Mouse (Mus musculus): ENCODE data around the gene Cfap298. TPM values are rescaled to one million over a fixed set of nuclear protein-coding genes. Genes with fewer than 3 reads are reported as not detected.

Gene Cfap298
- polyA plus RNA-seq, 1 experiment = 21.3 TPM

- DNase-seq (ENCODE audit: low spot score) = no peak
These were observed 23.1 kb downstream of the Cfap298 start for GRCm38 (mm10) chr16:90911766-90912165.

- no peak for DNase-seq (ENCODE audit: low spot score)
These were observed 23.9 kb downstream of the Cfap298 start for GRCm38 (mm10) chr16:90910855-90911533.

GRCm38 (mm10) chr16:90907250-90907649 lies 27.7 kb downstream of the Cfap298 start:
- no peak for DNase-seq (ENCODE audit: low spot score)

GRCm38 (mm10) chr16:90903300-90903699 lies 31.6 kb downstream of the Cfap298 start:
- no peak for DNase-seq (ENCODE audit: low spot score)

- DNase-seq (ENCODE audit: low spot score) = no peak
These were observed 33.5 kb downstream of the Cfap298 start for GRCm38 (mm10) chr16:90901364-90901763.

- no peak for DNase-seq (ENCODE audit: low spot score)
These were observed 35.4 kb downstream of the Cfap298 start for GRCm38 (mm10) chr16:90899498-90899897.

- DNase-seq (ENCODE audit: low spot score) = no peak
These were observed 37.3 kb downstream of the Cfap298 start for GRCm38 (mm10) chr16:90897651-90898050.

GRCm38 (mm10) chr16:90893792-90894191 lies 41.1 kb downstream of the Cfap298 start:
- no peak for DNase-seq (ENCODE audit: low spot score)

GRCm38 (mm10) chr16:90893019-90893418 lies 41.9 kb downstream of the Cfap298 start:
- DNase-seq (ENCODE audit: low spot score) = no peak

GRCm38 (mm10) chr16:90892081-90892480 lies 42.8 kb downstream of the Cfap298 start:
- DNase-seq (ENCODE audit: low spot score) = no peak

- no peak for DNase-seq (ENCODE audit: low spot score)
These were observed 43.3 kb downstream of the Cfap298 start for GRCm38 (mm10) chr16:90891601-90892000.

- DNase-seq (ENCODE audit: low spot score) = no peak
These were observed 44.2 kb downstream of the Cfap298 start for GRCm38 (mm10) chr16:90890683-90891082.

GRCm38 (mm10) chr16:90885781-90886565 lies 48.9 kb downstream of the Cfap298 start:
- DNase-seq (ENCODE audit: low spot score) = no peak

GRCm38 (mm10) chr16:90885351-90885750 lies 49.6 kb downstream of the Cfap298 start:
- DNase-seq (ENCODE audit: low spot score) = no peak

GRCm38 (mm10) chr16:90882501-90882977 lies 52.4 kb downstream of the Cfap298 start:
- no peak for DNase-seq (ENCODE audit: low spot score)

GRCm38 (mm10) chr16:90878135-90878860 lies 56.6 kb downstream of the Cfap298 start:
- DNase-seq (ENCODE audit: low spot score) = no peak

Other genes with a start within 250 kb of the Cfap298 start
- gene Mis18a, start 207.7 kb downstream of the Cfap298 start, polyA plus RNA-seq (2012; rRNA removed) = 11.8 and 15.9 TPM in 2 replicates
- gene Mrap, start 196.9 kb downstream of the Cfap298 start, polyA plus RNA-seq (2012; rRNA removed) = 8.6 and 15.6 TPM in 2 replicates
- 4.2 and 5.0 TPM in 2 replicates for gene Urb1, start 124.7 kb downstream of the Cfap298 start, polyA plus RNA-seq (2012; rRNA removed)
- 12.0 and 14.6 TPM in 2 replicates for gene Eva1c, start 108.4 kb downstream of the Cfap298 start, polyA plus RNA-seq (2012; rRNA removed)
- gene Synj1, start 76.2 kb upstream of the Cfap298 start, polyA plus RNA-seq (2012; rRNA removed) = 21.3 and 23.6 TPM in 2 replicates
- 51.5 and 63.4 TPM in 2 replicates for gene Paxbp1, start 109.4 kb upstream of the Cfap298 start, polyA plus RNA-seq (2012; rRNA removed)
- 0.87 and 0.94 TPM in 2 replicates for gene 4932438H23Rik, start 160.0 kb upstream of the Cfap298 start, polyA plus RNA-seq (2012; rRNA removed)